Mouse (Mus musculus) brain, embryonic 14.5 days (tissue): ENCODE data around the gene Gp1ba.

ENCODE experiments used
- CTCF ChIP-seq: fragments of 200-500 bp; IDR thresholded peaks from 2 replicates; pipeline ENCODE4 v1.5.1; 2012; ENCODE audit warnings: inconsistent platforms, mild to moderate bottlenecking, moderate library complexity, borderline replicate concordance; ENCODE audit not compliant: insufficient read depth, insufficient read length; ENCODE audit errors: extremely low read depth
- POLR2A ChIP-seq: fragments of 200-500 bp; IDR thresholded peaks from 2 replicates; pipeline ENCODE4 v1.6.1; 2012; ENCODE audit warnings: mild to moderate bottlenecking, inconsistent platforms, borderline replicate concordance; ENCODE audit not compliant: poor library complexity, insufficient read depth, insufficient read length, severe bottlenecking; ENCODE audit errors: extremely low read depth

GRCm38 (mm10) chr11:70638293-70638692 lies 629 bp upstream of the Gp1ba start:
- TF ChIP-seq CTCF (no peak), POLR2A (no peak)
